Mouse (Mus musculus) T-helper 1 cell (primary cell): Measurements from ENCODE around the gene Flvcr1.
"Not testable (repeated sequence)": the region's sequence is repeated elsewhere in the genome, so short reads cannot be mapped to it uniquely, and the experiment has no call there.

Experiments used
- in situ Hi-C: fragments of 300-600 bp; cut with MboI, MseI; formaldehyde crosslinking; loops from one replicate; pipeline ENCODE4 v1.15.1; 2025; ENCODE audit warnings: high pct_unique_total_duplicates

Flvcr1 gene

DNA sequence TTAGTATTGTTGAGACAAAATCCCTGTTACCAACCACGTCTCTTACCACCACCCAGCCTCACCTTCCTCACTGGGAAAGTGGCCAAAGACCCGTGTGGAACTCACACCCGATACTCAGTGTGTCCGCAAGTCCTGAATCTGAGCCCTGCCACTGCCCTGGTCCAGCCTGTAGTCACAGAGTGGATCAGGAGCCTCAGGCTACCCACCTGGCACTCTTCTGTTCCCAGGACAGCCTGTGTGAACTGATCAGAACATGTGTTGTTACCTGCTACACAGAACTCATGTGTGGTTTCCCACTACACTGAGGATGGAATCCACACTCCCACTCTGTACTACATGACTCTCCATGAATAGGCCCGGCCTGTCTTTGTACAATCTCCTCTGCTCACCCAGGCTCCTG, 16.1 kb upstream of the Flvcr1 start:
- in situ Hi-C loops = no loop called here

DNA sequence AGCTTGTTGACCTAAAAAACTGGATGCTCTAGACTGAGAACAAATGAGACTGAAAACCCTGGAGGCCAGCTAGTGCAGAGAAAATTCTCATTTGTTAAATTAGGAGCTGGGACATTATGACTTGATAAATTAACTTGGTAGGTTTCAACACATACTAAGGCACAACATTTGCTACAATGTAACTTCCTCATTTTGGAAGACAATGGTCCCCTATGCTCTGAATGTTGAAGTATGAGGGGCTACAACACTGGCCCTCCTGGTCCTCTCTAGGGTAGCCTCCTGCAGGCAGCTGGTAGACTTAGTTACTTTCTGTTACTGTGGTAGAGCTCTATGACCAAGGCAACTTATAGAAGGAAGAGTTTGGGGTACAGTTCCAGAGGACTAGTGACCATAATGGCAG, 15.4 kb upstream of the Flvcr1 start:
- in situ Hi-C loops = no loop called here

DNA sequence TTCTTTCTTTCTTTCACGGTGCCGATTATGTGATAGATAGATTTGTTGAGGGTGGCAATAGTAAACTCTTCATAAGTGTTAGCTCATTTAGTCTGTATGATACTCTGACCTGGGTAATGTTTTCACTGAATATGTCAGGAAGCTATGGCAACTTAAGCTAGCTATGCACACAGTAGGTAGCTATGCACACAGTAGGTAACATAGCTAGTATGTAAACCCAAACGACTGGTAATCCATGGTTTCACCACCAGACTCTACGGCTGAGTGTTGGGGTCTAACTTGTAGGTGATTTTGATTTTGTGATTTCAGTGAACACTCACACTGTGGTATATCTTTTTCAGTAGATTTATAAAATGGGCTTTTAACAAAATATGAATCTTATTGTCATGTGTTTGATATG, 12.0 kb upstream of the Flvcr1 start:
- in situ Hi-C loops = no loop called here

DNA sequence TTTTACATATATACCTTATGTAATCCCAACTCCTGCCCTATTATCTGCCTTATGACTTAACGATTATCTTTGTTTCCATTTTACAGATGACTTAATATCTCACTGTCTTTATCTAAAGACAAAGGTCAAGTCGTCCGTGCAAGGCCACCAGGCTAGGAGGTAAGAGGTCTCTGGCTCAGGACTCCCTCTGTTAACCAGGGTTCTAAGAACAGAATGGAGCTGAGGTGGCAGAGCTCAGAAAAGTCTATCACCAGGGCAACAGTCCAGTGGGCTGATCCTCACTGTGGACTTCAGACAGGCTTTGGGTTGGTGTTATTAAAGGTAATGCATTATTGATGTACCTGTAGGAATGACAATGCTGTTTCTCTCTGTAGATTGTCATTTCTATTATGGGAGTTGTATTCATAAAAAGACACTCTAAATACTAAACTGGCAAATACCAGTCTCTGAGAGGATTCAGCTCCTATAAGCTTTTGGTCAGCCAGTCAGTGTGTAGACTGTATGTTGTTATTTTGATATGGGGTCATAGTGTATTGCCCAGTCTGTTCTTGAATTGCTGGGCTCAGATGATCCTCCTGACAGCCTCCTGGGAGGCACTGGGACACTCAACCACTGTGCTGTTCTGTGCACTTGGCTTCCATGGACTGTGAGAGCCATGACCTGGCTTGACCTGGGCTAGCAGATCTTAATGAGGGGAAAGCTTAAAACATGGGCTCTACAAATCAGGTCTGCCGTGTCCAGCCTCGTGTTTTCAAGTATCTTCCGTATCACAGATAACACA, 10.8 kb upstream of the Flvcr1 start, which contains the start of gene Spata45:
Spata45 (plus strand) TSS at position 86 of the 781 bp plus-strand sequence.
- in situ Hi-C loops = no loop called here

- in situ Hi-C loops = no loop called here
Observed at GRCm38 (mm10) chr1:191035649-191036048, 9.7 kb upstream of the Flvcr1 start.

GRCm38 (mm10) chr1:191030922-191031425, 5.0 kb upstream of the Flvcr1 start:
- in situ Hi-C loops = not testable (repeated sequence)

- in situ Hi-C loops = no loop called here
Observed at GRCm38 (mm10) chr1:191030182-191030581, 4.2 kb upstream of the Flvcr1 start.

DNA sequence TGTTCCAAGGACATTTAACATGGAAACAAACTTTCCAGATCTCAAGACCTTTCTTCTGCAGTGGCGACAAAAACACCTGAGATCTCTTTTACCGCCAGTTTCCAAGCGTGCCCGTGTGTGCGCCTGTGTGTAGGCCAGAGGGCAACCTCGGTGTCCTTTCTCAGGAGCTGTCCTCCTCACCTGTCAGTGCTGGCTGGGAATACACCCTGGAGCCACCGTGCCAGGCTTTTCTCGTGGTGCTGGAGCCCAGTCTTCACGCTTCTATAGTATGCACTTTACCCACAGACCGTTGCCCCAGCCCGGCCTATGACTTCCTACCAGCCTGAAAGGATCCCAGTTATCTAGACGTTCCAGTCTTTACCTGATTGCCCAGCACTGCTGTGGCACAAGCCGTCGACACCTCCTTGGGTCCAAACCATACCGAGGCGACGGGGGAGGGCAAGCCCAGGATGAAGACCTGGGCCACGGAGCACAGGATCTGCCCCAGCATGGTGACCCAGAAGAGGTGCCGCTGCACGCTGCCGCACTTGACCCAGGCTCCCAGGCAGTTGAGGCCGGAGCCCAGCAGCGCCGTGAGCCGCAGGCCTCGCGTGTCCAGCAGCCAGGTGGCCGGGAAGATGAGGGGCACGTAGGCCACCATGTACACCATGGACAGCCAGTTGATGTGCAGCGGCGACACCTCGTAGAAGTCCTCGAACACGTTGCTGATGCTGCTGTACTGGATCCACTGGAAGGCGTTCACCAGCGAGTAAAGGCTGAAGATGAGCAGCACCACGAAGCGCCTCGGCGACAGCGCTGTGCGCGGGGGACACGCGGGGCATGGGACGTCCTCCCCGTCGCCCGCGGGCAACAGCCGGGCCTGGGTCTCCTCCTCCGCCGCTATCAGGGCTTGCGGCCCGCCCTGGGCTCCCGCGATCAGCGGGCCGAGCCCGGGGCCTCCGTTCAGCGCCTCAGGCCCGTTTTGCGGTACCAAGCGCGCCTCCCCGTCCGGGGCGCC, 644 bp downstream of the Flvcr1 start:
- in situ Hi-C loops = no loop called here

DNA sequence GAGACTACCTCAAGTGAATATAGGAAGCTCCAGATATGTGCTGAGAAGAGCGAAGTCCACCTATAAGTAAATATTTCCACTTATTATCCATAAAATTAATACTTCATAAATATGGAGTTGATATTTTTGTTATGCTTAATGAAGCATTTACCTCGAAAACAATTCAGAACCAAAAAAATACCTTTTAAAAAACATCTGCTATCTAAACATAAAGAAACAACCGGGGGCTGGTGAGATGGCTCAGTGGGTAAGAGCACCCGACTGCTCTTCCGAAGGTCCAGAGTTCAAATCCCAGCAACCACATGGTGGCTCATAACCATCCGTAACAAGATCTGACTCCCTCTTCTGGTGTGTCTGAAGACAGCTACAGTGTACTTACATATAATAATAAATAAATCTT, 2.2 kb downstream of the Flvcr1 start:
- in situ Hi-C loops = not testable (repeated sequence)

DNA sequence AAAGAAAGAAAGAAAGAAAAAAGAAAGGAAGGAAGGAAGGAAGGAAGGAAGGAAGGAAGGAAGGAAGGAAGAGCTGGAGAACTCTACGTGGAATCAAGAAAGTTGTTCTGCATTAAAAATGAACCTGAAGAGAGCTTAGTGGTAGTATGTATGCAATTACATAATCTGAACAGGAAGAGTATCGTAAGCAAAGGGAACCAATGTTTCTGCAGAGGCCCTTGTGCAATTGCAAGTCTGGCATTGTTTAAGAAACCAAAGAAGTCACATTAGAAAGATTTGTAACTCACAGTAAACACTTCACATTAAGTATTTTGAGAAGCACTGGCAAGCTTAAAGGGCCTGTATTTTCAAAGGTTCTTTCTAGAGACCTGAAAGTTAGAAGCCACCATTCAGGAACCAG, 2.8 kb downstream of the Flvcr1 start:
- in situ Hi-C loops = no loop called here

DNA sequence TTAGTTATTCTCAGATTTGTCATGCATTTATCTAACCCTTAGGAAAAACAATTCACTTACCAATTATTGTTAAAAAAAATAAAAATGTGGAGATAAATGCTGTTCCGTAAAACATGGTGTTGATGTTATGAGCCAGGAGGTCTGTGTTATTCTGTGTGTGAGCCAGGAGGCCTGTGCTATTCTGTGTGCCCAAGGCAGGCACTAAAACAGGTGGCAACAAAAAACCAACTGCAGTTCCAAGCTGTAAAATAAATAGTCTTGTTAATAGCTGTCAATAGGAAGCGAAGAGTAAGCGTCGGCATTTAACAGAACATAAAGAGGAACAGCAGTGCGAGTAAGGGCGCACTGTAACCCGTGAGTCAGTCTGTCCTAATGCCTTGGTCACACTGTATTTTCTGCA, 4.9 kb downstream of the Flvcr1 start:
- in situ Hi-C loops = no loop called here

GRCm38 (mm10) chr1:191020217-191020924, 5.6 kb downstream of the Flvcr1 start:
- in situ Hi-C loops = no loop called here

DNA sequence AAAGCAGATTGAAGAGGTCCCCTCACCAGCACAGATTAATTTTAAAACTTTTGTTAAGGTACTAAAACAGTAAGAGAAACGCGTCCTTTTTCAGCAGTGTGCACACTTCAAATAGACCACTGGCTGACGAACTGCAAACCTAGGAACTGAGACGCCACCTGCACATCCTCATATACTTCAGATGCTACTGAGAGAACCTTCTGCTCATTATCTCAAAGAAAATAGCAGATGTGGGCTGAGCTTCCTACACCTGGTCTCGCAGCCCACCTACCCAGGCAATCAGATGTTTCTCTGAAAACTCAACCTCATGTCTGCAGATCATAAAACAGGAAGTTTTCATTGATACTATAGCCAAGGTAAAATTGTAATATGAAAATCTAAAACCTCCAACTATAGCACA, 6.2 kb downstream of the Flvcr1 start:
- in situ Hi-C loops = no loop called here

GRCm38 (mm10) chr1:191014271-191014670, 11.7 kb downstream of the Flvcr1 start:
- in situ Hi-C loops = no loop called here

DNA sequence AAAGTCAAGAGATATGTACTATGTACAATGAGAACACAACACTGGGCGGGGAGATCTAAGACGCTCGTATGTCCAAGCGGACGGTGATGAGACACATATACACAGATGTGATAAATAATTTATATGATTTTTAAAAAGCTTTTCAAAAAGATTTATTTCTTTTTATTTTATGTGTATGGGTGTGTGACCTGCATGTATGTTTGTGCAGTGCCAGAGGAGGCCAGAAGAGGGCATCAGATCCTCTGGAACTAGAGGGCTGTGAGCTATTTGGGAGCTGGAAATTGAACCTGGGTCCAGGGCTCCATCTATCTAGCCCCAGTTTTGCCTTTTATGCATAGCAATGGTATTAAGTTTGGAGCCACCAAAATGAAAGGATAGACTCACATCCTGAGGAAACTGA, 17.3 kb downstream of the Flvcr1 start:
- in situ Hi-C loops = no loop called here

DNA sequence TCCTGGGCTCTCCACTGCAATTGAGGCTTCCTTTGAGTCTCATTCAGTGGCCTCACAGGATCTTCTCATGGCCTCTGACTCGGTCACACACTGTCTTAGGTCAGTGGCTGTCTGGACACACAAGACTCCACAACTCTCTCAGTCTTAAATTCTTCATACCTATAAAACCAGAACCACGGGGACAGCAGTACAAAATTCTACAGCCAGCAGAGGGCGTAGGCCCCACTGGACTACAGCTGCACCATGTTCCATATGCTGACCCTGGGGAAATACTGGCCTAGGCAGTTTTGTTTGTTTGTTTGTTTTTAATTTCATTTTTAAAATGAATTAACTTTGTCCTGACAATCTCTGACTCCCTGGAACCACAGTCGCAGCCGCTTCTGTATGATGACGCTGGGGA, 23.8 kb downstream of the Flvcr1 start:
- in situ Hi-C loops = no loop called here

DNA sequence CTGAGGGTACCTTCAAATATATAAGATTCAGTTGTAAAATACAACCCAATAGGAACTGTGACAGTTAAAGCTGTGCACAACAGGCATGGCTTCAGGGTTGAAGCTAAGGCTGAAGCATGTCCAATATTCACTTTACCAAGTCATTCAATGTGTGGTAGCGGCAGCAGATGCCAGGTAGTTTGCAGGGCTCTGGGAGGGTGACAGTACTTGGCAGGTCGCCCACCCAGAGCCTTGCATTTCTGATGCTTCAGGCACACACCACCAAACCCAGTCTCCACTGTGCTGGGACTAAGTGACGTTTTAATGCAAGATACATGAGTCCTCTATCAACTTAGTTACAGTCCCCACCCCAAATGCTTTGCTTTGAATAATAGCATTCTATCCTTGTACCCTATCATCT, 25.3 kb downstream of the Flvcr1 start:
- in situ Hi-C loops = no loop called here

DNA sequence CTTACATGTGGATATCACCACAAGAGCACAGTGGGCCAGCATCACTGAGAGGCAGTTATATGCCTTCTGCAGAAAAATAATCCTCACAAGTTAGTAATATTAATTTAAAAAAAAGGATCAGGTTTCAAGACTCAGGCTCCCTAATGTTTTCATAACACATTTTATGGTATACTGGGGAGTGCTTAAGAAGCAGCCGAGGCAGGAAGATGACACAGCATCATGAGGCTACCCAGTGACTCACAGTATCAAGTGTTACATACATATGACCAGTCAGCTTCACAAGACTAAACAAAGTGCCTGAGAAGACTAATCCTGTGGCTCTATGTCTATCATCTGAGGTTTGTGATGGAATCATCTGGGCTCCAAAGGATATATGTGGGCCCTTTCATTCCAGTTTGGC, 27.9 kb downstream of the Flvcr1 start:
- in situ Hi-C loops = no loop called here

DNA sequence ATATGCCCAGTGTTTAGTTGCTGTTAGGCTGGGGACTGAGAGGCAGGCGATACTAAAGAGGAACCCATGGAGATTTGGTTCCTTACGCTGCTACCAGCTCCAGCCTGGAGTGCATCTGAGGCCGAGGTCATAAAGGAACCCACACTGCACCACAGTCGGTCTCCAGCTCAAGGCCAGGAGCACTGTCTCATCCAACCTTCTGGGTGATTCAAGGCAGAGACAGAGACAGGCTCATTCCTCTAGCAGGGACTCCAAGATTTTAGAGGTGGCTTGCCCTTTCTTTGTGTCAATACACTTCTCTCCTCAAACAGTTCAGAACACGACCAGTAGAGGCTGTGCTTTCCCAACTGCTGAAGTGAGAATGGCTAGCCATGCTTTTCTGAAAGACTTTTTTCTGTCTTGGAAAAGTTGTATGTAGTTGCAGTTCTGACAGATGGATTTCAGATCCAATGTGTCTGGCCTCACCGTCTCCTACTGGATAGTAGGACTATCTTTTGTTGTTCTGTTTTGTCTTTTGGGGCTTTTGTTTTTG, 29.5 kb downstream of the Flvcr1 start:
- in situ Hi-C loops = no loop called here

DNA sequence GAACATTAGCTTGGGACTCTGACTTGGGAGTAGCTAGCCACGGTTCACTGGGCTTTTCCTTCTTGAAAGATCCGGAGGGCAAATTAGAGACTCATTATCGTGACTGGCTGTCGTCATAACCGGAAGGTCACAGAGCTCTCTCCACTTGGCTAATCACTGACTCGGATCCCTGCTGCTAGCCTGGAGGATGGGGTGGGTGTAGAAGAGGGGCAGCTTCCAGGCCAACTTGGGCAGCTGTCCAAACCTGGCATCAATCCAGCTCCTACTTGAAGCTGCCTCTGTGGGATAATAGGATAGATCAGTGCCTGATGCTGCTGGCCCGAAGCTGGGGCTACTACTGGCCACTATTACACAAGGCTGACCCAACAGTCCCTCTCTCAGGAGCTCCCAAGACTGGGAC, 30.4 kb downstream of the Flvcr1 start:
- in situ Hi-C loops = no loop called here

- in situ Hi-C loops = no loop called here
Observed at GRCm38 (mm10) chr1:190989437-190990082, 36.4 kb downstream of the Flvcr1 start.
